Mouse (Mus musculus) midbrain, embryonic 12.5 days (tissue): ENCODE data around the gene Tmeff2. TPM values are rescaled to one million over a fixed set of nuclear protein-coding genes. Genes with fewer than 3 reads are reported as not detected.

Source experiments
- ATAC-seq: fragments of 200-750 bp; cut with Nextera tagmentation; 2 replicates; pipeline ENCODE4 v1.8.0; 2017; ENCODE audit warnings: low read depth, moderate TSS enrichment, moderate library complexity; ENCODE audit not compliant: low FRiP score
- H3K27ac ChIP-seq: fragments of 300-500 bp; sonication (generic); replicated peaks from 2 replicates; pipeline ENCODE4 v1.5.1; 2016; ENCODE audit warnings: mild to moderate bottlenecking
- H3K27me3 ChIP-seq: fragments of 300-500 bp; sonication (generic); 2 replicates; pipeline ENCODE4 v1.6.1; 2016; ENCODE audit warnings: mild to moderate bottlenecking
- H3K36me3 ChIP-seq: fragments of 300-500 bp; sonication (generic); 2 replicates; pipeline ENCODE4 v1.6.1; 2016
- H3K4me1 ChIP-seq: fragments of 300-500 bp; sonication (generic); 2 replicates; pipeline ENCODE4 v1.6.1; 2016
- H3K4me2 ChIP-seq: fragments of 300-500 bp; sonication (generic); replicated peaks from 2 replicates; pipeline ENCODE4 v1.6.1; 2016; ENCODE audit warnings: mild to moderate bottlenecking, moderate library complexity
- H3K4me3 ChIP-seq: fragments of 300-500 bp; sonication (generic); 2 replicates; pipeline ENCODE4 v1.5.1; 2016; ENCODE audit warnings: mild to moderate bottlenecking
- H3K9ac ChIP-seq: fragments of 300-500 bp; sonication (generic); replicated peaks from 2 replicates; pipeline ENCODE4 v1.6.1; 2016; ENCODE audit warnings: mild to moderate bottlenecking, moderate library complexity
- H3K9me3 ChIP-seq: fragments of 300-500 bp; sonication (generic); 2 replicates; pipeline ENCODE4 v1.6.1; 2016; ENCODE audit warnings: mild to moderate bottlenecking
- WGBS: fragments of 180-500 bp; shearing (Covaris S2); methylation state at CpG from one replicate; pipeline ENCODE4 v1.1.7; 2016; 5-methylcytosine and 5-hydroxymethylcytosine counted together
- polyA plus RNA-seq: library from polyadenylated mRNA; unstranded; fragments of >200 nt; fragmentation: Nextera tagmentation; extraction: Ambion mirVana; gene quantifications from 2 replicates; pipeline ENCODE4 v1.2.1, GENCODE M21; 2016

Gene Tmeff2
- polyA plus RNA-seq, 1 experiment from 2014 or later: 14.8 TPM

DNA sequence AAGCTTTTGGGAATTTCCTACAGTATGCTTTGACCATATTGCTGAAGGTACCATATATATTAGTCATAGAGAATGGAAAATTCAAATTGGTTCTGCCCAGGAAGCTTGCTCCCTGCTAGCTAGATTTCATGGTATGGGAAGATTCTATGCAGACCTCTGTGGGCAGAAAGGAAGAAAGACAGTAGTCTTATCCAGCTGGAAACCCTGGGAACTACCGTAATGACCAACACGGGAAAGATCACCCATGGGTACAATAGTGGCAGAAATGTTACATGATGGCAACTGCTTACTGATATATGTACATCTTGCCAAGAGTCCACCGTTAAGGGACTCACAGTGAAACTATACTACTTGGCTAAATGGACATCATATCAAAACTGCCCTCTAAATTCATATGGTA is 189.4 kb downstream of the Tmeff2 start:
- Histone ChIP-seq H3K4me3 (no peak overlapping the region), H3K9me3 (no peaks in the 10 kb centered on the region), H3K27ac (no peak overlapping the region), H3K27me3 (no peaks in the 10 kb centered on the region), H3K9ac (no peak overlapping the region), H3K4me1 (no peaks in the 10 kb centered on the region), H3K36me3 (no peaks in the 10 kb centered on the region), H3K4me2 (no peak overlapping the region)
- ATAC-seq: no peak
- 96% methylated on average over 3 of the region's 3 CpGs for WGBS

DNA sequence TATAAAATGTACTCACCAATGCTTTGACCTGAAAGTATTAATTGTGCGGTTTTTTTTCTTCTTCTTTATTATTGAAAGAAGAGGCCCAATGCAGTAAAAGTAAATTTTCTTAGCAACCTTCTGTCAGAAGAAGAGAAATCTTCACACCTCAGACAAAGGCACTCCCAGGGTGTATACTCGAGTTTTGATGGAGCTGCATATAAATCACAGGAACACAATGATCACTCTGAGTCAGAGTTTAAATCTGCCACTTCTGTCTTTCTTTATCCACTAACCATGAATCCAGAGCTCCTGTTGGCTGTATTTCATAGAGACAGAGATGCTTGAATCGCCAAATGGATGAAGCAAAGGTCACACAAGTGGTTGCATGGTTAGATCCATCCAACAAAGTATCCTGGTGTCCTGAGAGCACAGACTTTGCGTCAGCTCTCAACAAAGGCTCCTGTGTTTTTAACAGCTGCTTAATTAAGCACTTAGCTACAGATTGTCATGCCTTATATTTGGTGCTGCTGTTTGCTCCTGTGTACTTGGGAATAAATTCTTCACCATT is 189.8 kb downstream of the Tmeff2 start:
- Histone ChIP-seq H3K9ac (no peak overlapping the region), H3K9me3 (no peaks in the 10 kb centered on the region), H3K27ac (no peak overlapping the region), H3K27me3 (no peaks in the 10 kb centered on the region), H3K4me1 (no peaks in the 10 kb centered on the region), H3K4me2 (no peak overlapping the region), H3K36me3 (no peaks in the 10 kb centered on the region), H3K4me3 (no peak overlapping the region)
- WGBS: 75% methylated on average over 4 of the region's 4 CpGs
- ATAC-seq: no peak

DNA sequence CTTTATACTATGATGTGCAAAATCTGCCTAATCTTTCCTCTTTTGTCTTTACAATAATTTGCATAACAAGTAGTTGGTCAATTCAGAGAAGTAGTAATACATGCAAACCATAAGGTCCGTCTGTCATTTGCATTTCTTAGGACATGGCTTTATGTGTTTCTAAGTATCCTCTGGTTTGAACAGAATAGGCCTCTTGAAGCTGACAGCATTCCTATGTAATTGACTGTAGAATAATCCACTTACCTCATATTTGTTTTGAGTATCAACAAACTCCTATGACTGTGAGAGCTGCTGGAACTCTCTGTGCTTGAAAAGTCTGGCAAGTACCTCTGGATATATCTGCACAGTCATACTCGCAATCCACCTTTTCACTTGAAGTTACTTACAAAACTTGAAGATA is 194.3 kb downstream of the Tmeff2 start:
- Histone ChIP-seq H3K4me2 (no peak overlapping the region), H3K4me3 (no peak overlapping the region), H3K36me3 (no peaks in the 10 kb centered on the region), H3K27me3 (no peaks in the 10 kb centered on the region), H3K9ac (no peak overlapping the region), H3K27ac (no peak overlapping the region), H3K9me3 (no peaks in the 10 kb centered on the region), H3K4me1 (peaks cover 7% of the 10 kb centered on the region; the same call in 1 of the 2 replicates)
- 61% methylated on average over 2 of the region's 2 CpGs for WGBS
- ATAC-seq: no peak

DNA sequence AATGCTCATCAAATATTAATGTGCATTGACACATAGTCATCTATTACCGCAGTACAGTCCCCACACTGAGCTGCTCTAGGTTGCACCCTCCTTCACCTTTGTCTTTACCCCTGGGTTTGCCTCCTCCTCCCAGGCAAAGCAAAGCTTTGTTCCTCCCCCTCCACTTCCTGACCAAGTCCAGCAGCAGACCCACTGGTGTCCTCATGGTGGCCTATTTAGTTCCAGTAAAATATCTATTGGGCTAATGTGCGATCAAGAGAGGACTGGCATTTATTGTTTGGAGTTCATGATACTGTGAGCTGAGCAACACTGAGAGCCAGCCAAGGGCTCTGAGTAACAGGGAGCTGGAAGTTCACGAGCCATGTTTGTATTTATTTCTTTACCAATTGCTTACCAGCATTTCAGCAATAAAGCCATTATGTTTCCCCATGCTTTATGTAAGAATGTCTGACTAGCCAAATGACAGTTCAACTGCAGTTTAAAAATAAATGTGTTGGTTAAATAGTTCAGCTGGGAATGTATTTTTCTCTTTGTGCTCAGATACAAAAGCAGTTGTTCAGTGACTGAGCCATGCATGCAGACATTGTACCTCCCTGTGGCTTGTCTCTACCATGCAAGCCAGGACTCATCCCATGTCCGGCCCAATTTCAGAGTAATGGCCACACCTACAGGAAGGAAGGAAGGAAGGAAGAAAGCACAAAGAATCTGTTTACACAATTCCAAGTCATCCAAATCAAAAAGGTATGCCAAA is 196.6 kb downstream of the Tmeff2 start:
- Histone ChIP-seq H3K36me3 (no peaks in the 10 kb centered on the region), H3K9ac (no peak overlapping the region), H3K27ac (no peak overlapping the region), H3K27me3 (no peaks in the 10 kb centered on the region), H3K4me3 (no peak overlapping the region), H3K9me3 (no peaks in the 10 kb centered on the region), H3K4me2 (no peak overlapping the region), H3K4me1 (peaks cover 7% of the 10 kb centered on the region; the same call in 1 of the 2 replicates)
- WGBS: 79% methylated on average over 4 of the region's 4 CpGs
- ATAC-seq: peak; percentile 62; the same call in 1 of the 2 replicates

DNA sequence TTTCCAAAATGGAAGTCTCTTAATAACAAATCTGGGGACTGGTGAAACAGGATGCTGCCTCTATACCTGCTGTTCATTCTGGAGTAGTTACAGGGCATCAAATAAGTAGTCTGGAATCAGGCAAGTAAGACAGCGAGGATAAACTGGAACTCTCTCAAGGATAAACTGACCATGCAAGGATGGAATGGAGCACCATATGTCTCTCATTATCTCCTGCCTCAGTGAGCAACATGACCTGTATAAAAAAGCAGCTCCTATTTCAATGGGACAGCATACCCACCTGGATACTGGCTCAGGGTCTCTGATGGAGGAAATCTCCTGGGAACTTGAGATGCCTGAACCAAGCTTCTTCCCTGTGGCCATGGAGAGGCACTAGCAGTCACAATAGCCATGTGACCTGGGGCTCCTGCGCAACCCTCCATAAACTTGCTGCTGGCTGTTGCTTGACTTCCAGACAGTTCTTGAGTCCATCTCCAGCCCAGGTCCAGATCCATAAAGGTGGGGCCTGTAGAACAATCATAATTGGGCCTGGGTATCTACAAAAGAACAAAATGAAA is 200.7 kb downstream of the Tmeff2 start:
- H3K4me1 ChIP-seq: peaks cover 7% of the 10 kb centered on the region; the same call in 1 of the 2 replicates
- no peaks in the 10 kb centered on the region for H3K36me3 ChIP-seq
- H3K27ac ChIP-seq: no peak overlapping the region
- H3K9me3 ChIP-seq: no peaks in the 10 kb centered on the region
- no peak overlapping the region for H3K4me3 ChIP-seq
- no peak overlapping the region for H3K9ac ChIP-seq
- 94% methylated on average over 2 of the region's 2 CpGs for WGBS
- H3K4me2 ChIP-seq: no peak overlapping the region
- no peak for ATAC-seq
- H3K27me3 ChIP-seq: no peaks in the 10 kb centered on the region

DNA sequence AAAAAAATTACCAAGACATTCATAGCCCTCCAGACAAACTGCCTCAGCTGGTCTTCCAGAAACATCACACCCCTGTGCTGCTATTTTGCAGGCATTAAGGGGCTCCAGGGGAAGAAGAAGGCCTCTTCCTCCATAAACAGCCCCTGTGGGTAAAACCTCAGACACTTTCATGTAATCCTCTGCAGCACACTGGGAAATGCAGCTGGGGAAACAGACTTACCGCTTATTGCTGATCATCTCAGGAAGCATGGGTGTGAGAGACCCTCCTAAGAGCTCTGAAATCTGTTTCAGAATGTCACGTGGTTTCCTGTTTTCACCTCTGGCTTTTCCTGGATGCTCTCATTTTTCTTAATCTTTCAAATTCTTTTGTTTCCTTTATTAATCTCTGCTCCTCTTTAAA is 204.3 kb downstream of the Tmeff2 start:
- Histone ChIP-seq H3K36me3 (no peaks in the 10 kb centered on the region), H3K27me3 (no peaks in the 10 kb centered on the region), H3K4me1 (no peaks in the 10 kb centered on the region), H3K4me3 (no peak overlapping the region), H3K9ac (no peak overlapping the region), H3K9me3 (no peaks in the 10 kb centered on the region), H3K4me2 (no peak overlapping the region), H3K27ac (no peak overlapping the region)
- WGBS: 69% methylated on average over 2 of the region's 2 CpGs
- ATAC-seq: no peak

DNA sequence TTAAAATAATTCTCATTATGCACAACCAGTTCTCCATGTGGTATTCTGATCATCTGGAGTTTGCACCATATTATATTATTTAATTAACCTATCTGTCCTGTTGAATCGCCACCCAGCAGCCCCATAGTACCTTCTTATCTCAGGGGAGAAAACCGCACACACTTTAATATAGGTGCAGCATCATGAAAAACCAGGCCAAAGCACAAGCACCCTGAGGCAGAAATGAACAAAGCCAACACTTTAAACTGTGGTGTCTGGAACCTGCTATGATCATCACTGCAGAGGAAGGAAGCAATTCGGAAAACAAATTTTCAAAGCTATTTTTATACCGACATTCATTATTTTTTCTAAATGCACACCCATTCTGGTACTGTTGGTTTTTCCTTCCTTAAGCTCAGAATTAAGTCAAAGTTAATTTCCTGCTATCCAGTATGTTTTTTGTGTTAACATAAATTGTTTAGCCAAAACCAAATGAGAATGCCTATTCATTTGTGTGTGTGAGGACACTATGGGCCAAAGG is 206.0 kb downstream of the Tmeff2 start:
- Histone ChIP-seq H3K4me2 (no peak overlapping the region), H3K4me3 (no peak overlapping the region), H3K36me3 (no peaks in the 10 kb centered on the region), H3K9ac (no peak overlapping the region), H3K4me1 (no peaks in the 10 kb centered on the region), H3K27me3 (no peaks in the 10 kb centered on the region), H3K9me3 (no peaks in the 10 kb centered on the region), H3K27ac (no peak overlapping the region)
- 79% methylated on average over 4 of the region's 4 CpGs for WGBS
- ATAC-seq: no peak

DNA sequence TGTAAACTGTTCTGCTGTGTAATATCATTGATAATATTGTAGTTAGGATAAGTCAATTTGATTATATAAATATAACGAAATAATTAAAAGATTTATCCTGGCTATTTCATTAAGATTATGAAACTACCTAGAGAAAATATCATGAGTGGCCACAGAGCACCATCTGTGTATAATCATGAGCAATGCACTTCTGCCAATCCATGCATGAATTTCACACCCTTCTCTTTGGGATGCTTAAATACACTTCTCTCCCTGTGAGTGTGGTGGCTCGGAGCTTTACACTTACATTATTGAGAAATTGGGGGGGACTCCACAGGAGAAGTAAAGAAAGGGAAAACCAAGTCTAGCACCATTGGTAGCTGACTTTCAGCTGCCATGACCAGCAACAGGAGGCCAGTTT is 206.9 kb downstream of the Tmeff2 start:
- H3K4me2 ChIP-seq: no peak overlapping the region
- no peaks in the 10 kb centered on the region for H3K4me1 ChIP-seq
- H3K27ac ChIP-seq: no peak overlapping the region
- no peaks in the 10 kb centered on the region for H3K27me3 ChIP-seq
- no peaks in the 10 kb centered on the region for H3K9me3 ChIP-seq
- H3K36me3 ChIP-seq: no peaks in the 10 kb centered on the region
- no peak overlapping the region for H3K4me3 ChIP-seq
- 62% methylated on average over 2 of the region's 2 CpGs for WGBS
- no peak for ATAC-seq
- no peak overlapping the region for H3K9ac ChIP-seq

GRCm38 (mm10) chr1:51114721-51115120 is 214.3 kb downstream of the Tmeff2 start:
- 75% methylated on average over 5 of the region's 5 CpGs for WGBS
- no peak for ATAC-seq
- Histone ChIP-seq H3K9me3 (no peaks in the 10 kb centered on the region), H3K9ac (no peak overlapping the region), H3K4me1 (no peaks in the 10 kb centered on the region), H3K27me3 (no peaks in the 10 kb centered on the region), H3K4me2 (no peak overlapping the region), H3K27ac (no peak overlapping the region), H3K4me3 (no peak overlapping the region), H3K36me3 (no peaks in the 10 kb centered on the region)

GRCm38 (mm10) chr1:51115761-51116160 is 215.3 kb downstream of the Tmeff2 start:
- Histone ChIP-seq H3K4me2 (no peak overlapping the region), H3K4me1 (no peaks in the 10 kb centered on the region), H3K4me3 (no peak overlapping the region), H3K36me3 (no peaks in the 10 kb centered on the region), H3K27ac (no peak overlapping the region), H3K9ac (no peak overlapping the region), H3K27me3 (no peaks in the 10 kb centered on the region), H3K9me3 (no peaks in the 10 kb centered on the region)
- ATAC-seq: no peak
- 88% methylated on average over 5 of the region's 5 CpGs for WGBS

DNA sequence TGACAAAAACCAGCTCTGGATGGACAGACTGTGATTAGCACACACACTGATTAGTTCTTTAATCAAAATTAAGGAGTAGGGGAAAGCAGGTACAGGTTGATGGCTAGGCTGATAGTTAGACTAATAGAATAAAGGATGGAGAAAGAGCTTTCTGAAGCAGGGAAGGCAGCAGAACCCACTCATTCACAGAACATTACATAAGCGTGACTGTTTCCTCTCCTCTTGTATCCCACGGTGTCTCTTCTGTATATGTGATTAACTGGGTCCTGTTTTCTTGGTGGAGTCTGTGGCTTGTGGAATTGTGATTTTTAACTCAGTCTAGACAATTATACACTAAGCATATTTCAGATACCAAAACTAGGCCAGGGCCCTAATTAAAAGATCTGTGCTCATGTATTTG is 217.4 kb downstream of the Tmeff2 start:
- no peaks in the 10 kb centered on the region for H3K9me3 ChIP-seq
- H3K4me2 ChIP-seq: no peak overlapping the region
- no peaks in the 10 kb centered on the region for H3K4me1 ChIP-seq
- no peaks in the 10 kb centered on the region for H3K36me3 ChIP-seq
- no peak overlapping the region for H3K9ac ChIP-seq
- ATAC-seq: no peak
- WGBS: 92% methylated on average over 2 of the region's 2 CpGs
- H3K27me3 ChIP-seq: no peaks in the 10 kb centered on the region
- no peak overlapping the region for H3K27ac ChIP-seq
- no peak overlapping the region for H3K4me3 ChIP-seq

DNA sequence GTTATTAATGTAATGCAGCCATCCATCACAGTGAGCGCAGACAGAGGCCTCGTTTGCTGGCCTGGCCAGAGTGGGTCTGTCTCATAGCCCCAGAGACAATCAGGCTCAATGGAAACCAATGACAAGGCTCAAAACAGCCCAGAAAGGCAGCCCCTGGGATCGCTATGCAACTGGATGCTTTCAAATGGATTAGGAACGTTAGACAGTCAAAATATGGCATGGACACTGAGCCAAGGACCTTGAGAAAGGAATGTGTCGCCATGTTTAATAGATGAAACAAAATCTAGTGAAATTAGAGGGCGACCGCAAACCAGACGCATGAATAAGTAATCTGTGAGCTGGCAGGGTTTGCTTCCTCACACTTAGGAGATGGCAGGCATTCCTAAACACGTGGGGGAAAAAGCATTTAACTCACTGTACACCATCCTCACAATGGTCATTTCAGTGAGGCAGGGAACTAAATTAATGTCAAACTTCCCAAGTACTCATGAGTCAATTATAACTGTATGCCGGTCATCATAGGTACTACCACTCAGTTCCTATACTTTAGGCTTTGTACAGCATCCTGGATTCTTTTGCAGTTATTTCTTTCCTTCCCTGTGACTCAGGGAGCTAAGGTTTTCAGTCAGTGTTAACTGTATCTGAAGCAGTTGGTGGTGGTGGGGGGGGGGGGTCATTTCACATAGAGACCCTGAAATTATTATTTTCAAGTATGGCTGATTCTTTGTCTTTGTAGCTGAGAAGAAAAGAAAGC is 225.4 kb downstream of the Tmeff2 start:
- Histone ChIP-seq H3K27ac (no peak overlapping the region), H3K4me3 (no peak overlapping the region), H3K36me3 (no peaks in the 10 kb centered on the region), H3K4me2 (no peak overlapping the region), H3K9ac (no peak overlapping the region), H3K4me1 (peaks cover 3% of the 10 kb centered on the region; the same call in 1 of the 2 replicates), H3K27me3 (no peaks in the 10 kb centered on the region), H3K9me3 (no peaks in the 10 kb centered on the region)
- whole genome bisulfite sequencing: 74% methylated on average over 10 of the region's 10 CpGs
- ATAC-seq: no peak; the same call in 1 of the 2 replicates
